Mouse (Mus musculus): ENCODE measurements around the gene Chrna4.

Gene Chrna4

GRCm38 (mm10) chr2:181036561-181036960 is 6.8 kb downstream of the Chrna4 start:
- DNase-seq, result no peak

DNA sequence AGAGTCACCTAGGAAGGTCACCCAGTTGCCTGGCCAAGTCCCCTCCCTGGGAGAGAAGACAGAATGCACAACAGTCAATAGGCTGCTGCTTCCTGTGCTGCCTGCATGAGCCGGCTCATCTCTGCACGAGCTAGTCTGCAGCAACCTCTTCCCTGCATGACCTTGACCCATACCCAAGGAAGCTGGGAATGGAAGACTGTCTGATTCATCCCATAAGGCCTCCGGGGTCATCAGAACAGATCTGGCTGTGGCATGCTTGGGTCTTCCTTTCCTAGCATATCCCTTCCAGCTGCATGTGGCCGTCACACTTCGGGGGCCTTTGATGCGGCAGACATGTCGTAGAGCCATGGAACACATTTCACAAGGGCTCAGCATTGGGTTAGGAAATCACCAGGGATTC is 8.2 kb downstream of the Chrna4 start:
- DNase-seq, result no peak

- DNase-seq, result no peak
Observed at GRCm38 (mm10) chr2:181033310-181033709, 10.0 kb downstream of the Chrna4 start.

DNA sequence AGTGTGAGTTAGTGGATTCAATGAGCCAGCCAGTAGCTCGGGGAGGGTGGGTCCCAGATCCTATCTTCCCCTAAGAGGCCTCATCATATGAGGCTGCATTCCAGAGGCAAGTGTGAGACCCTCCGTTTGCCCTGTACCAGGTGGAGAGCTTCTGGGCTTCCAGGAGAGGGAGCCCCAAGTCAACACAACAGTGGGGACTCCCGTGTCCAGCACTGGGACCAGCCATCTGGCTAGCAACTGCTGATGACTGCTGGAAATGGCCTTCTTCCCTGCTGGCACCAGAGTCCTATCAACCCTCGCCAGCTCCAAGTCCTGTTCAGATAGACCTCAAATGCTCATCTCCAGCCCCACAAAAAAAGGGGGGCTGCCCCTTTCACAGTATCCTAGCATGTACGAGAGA is 10.9 kb downstream of the Chrna4 start:
- DNase-seq, result no peak

- DNase-seq, result no peak
Observed at GRCm38 (mm10) chr2:181031406-181031934, 11.9 kb downstream of the Chrna4 start.

DNA sequence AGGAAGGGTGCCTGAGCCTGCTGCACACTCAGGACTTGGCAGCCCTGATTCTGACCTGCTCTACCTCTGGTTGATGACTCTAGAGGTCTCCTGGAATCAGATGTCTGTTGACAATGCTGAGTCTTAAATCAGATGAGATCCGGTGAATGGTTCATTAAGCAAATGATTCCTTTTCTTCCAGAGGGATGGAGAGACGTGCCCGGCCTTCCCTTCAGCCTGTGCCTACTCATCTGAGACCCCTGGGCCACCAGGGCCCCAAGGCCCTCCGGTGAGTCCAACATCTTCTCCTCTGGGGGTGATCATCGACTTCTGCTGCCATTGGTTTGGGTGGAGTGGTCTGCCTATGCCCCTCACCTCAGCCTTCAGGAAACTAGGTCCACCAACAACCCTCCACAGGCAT is 35.0 kb downstream of the Chrna4 start:
- DNase-seq, result no peak

GRCm38 (mm10) chr2:181007054-181007453 is 36.3 kb downstream of the Chrna4 start:
- no peak for DNase-seq

GRCm38 (mm10) chr2:180996905-180997304 is 46.4 kb downstream of the Chrna4 start:
- DNase-seq, result no peak

DNA sequence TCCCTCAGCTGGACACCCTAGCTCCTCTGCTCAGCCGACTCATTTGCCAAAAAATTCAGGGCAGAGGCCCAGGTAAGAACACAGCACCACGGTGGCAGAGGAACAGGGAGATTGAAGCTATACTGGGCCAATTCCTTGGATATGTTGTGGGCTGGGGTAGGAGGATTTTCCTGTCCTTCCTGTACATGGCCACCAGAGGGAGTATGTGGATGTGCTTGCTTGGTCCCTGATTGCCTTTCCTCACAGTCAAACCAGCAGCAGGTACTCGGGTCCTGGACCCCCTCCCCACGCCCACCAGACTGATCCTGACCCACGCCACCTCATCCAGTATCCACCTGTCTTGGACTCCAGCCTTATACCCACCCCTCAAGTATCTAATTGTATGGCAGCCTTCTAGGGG is 46.9 kb downstream of the Chrna4 start:
- no peak for DNase-seq

GRCm38 (mm10) chr2:180995457-180995856 is 47.9 kb downstream of the Chrna4 start:
- no peak for DNase-seq

DNA sequence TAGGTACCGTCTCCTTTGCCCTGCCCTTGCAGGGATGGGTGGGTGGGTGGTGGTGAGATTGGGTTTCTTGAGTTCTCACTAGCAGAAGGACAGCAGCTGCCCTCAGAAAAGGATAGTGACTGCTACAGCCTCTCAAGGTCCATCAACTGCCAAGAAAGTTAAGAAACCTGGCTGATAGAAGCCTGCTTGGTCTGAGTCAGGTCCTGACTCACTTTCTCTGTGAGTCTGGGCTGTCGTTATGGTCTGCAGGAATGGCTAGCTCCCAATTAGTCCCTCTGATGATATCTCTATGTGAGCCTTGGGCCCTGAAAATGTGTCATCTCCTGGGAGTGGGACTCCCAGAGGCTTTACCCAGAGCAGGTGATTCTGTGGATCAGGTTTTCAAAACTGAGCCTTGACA is 49.0 kb downstream of the Chrna4 start:
- no peak for DNase-seq

DNA sequence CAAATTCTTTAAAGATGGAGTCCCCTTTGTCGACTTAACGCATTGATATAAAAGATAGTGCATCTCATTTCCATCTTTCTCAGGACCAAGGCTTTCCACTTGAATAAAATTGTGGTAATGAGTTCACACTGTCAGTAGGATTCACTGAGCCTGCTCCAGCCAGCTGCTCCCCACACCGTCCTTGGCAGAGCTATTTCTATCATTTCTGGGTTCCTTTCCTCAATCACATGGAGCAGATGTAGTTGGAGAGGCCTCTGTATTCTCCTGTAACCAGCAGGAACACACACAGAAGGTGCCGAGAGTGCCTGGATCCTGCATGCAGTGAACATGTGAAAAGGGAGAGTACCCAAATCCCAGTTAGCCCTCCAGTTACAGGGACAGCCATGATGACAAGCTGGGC is 53.0 kb downstream of the Chrna4 start:
- DNase-seq, result no peak

DNA sequence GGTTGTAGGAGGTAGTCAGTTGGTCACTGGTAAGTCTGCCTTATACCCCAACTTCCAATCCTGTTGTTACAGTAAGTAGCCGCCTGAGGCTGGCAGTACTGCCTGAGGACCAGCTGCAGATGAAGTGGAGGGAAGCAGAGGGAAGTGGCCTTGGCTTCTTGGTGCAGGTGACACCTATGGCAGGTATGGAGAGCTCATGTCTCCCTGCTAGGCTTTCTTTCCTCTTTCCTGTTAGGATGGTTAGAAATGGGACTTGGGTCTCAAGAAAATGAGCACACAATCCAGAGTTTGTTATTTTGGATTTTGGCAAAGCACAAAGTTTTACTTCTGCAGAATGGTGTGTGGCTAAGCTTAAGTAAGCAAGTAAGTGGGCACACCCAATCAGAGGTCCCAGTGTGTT is 54.4 kb downstream of the Chrna4 start:
- DNase-seq, result no peak

DNA sequence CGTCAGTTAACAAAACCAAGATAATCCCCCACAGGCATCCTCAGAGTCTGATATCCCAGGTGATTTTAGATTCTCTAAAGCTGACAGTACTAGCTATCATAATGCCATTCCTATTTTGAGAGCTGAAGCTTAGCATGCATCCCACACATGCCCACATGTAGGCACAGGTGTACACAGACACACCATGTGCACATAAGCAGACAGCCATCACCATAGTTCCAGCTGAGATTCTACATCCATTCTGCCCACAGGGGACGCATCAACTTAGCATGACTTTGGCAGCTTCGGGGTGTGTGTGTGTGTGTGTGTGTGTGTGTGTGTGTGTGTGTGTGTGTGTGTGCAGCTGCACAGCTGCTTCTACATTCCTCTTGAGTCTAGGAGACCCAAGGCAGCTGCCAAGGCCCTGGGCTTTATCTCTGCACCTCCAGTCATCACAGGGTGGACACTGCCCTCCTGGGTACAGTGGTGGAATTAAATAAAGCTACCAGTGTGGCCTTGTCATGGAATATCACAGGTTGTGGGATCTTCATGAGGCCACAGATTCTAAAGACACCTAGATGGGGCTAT is 54.9 kb downstream of the Chrna4 start:
- no peak for DNase-seq

DNA sequence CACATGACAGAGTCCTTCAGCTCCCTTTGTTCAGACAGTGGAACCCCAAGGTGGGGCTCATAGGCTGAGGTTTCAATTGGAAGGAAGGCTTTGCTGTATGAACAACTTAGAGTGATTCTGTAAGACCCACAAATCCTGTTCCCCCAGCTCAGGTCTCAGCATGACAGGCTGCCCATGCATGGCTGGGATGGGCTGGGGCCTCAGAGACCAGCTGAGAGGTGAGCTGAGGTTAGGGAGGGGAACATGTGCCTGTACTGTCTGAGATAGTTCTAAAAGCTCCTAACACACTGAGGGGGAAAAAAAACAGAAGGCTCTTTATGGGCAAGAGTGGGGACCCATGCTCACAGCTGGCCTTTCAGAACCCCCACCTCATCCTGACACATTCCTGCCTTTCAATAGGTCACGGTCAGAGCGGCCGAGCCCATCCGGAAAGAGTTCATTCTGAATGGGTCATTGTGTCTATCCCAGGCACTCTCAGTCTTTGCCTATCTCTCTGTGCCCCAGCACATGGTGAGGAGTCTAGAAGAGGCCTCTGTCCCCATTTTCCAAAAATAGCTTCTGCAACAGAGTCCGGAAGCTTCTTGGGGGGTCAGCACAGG is 55.8 kb downstream of the Chrna4 start:
- no peak for DNase-seq

GRCm38 (mm10) chr2:180987001-180987400 is 56.3 kb downstream of the Chrna4 start:
- DNase-seq, result no peak

- DNase-seq, result no peak
Observed at GRCm38 (mm10) chr2:180986449-180986848, 56.9 kb downstream of the Chrna4 start, which contains the start of gene Col20a1. Col20a1 (plus strand) TSS chr2:180986535.

GRCm38 (mm10) chr2:180985635-180986034 is 57.7 kb downstream of the Chrna4 start:
- DNase-seq, result no peak

DNA sequence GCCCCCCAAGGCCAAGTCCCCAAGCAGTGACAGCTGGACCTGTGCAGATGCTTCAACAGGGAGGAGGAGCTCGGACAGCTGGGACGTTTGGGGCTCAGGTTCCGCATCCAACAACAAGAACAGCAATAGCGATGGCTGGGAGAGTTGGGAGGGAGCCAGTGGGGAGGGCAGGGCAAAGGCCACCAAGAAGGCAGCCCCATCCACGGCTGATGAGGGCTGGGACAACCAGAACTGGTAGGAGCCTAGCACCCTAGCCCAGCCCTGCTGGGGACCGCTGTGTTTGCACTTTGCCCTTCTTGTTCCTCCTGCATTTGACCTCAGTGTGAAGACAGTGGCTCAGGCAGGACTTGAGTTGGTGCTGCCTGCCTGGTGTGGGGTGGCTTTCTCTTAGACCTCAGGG is 62.2 kb downstream of the Chrna4 start:
- DNase-seq, result no peak

All from liver (tissue).